In genomic region chr5:145140611-145141010, GRCm38 (mm10) we compare ENCODE assay signal across 8 mouse cellular contexts. TPM values are rescaled to one million over a fixed set of nuclear protein-coding genes. Genes with fewer than 3 reads are reported as not detected.
DNase-seq lines count a peak whose midpoint lies in the region; ATAC-seq and TF ChIP-seq lines count a peak whose summit lies in the region.

No protein-coding gene starts in this region.

- no peaks in the 10 kb centered on the region for H3K27me3 ChIP-seq in kidney, embryonic 16.5 days (ENCODE audit: insufficient read depth, low read length)
- H3K27me3 ChIP-seq in forebrain, embryonic 15.5 days: no peaks in the 10 kb centered on the region
- no peaks in the 10 kb centered on the region for H3K27me3 ChIP-seq in liver, adult 2 months (ENCODE audit: control insufficient read depth, insufficient read depth, low read length)
- H3K27me3 ChIP-seq in small intestine, adult 2 months (ENCODE audit: control insufficient read depth, insufficient read depth, low read length): no peaks in the 10 kb centered on the region

- ATAC-seq in kidney, embryonic 16.5 days (ENCODE audit: low FRiP score, low TSS enrichment): no peak
- ATAC-seq in forebrain, embryonic 15.5 days (replicated peaks): no peak

- peak overlapping the region; percentile 88 for H3K4me2 ChIP-seq in kidney, embryonic 16.5 days (replicated peaks; ENCODE audit: low read depth, low read length)
- peak overlapping the region; percentile 75 for H3K4me2 ChIP-seq in forebrain, embryonic 15.5 days (replicated peaks)

- WGBS in kidney, embryonic 16.5 days: under 1% methylated on average over 18 of the region's 18 CpGs
- under 1% methylated on average over 18 of the region's 18 CpGs for WGBS in bone marrow, adult 2 months
- under 1% methylated on average over 18 of the region's 18 CpGs for WGBS in forebrain, embryonic 15.5 days
- under 1% methylated on average over 18 of the region's 18 CpGs for WGBS in liver, adult 2 months
- WGBS in small intestine, adult 2 months: under 1% methylated on average over 18 of the region's 18 CpGs

- TF ChIP-seq POLR2A in bone marrow, adult 2 months (IDR thresholded peaks at IDR 0.05; ENCODE audit: borderline replicate concordance, control insufficient read depth, low read depth, low read length): no peak
- no peak for TF ChIP-seq POLR2A in liver, adult 2 months (IDR thresholded peaks at IDR 0.05; ENCODE audit: extremely low read depth, insufficient read depth, low read length)
- TF ChIP-seq POLR2A in small intestine, adult 2 months (IDR thresholded peaks at IDR 0.05; ENCODE audit: low read depth, low read length): no peak

- H3K27ac ChIP-seq in kidney, embryonic 16.5 days (ENCODE audit: low read length): peak overlapping the region; percentile 91
- H3K27ac ChIP-seq in bone marrow, adult 2 months (ENCODE audit: control insufficient read depth, insufficient read depth, low read depth, low read length, poor library complexity): peak overlapping the region; percentile 94
- H3K27ac ChIP-seq in forebrain, embryonic 15.5 days (replicated peaks): peak overlapping the region; percentile 94
- H3K27ac ChIP-seq in liver, adult 2 months (replicated peaks; ENCODE audit: insufficient read depth, low read depth, low read length): peak overlapping the region; percentile 99
- peak overlapping the region; percentile 96 for H3K27ac ChIP-seq in small intestine, adult 2 months (ENCODE audit: insufficient read depth, low read depth, low read length)

- peak overlapping the region; percentile 92 for H3K4me3 ChIP-seq in kidney, embryonic 16.5 days (ENCODE audit: low read length)
- H3K4me3 ChIP-seq in bone marrow, adult 2 months (replicated peaks; ENCODE audit: control insufficient read depth, low read depth, low read length): peak overlapping the region; percentile 87
- peak overlapping the region; percentile 81 for H3K4me3 ChIP-seq in forebrain, embryonic 15.5 days
- H3K4me3 ChIP-seq in liver, adult 2 months (ENCODE audit: insufficient read depth, low read depth, low read length): peak overlapping the region; percentile 89
- H3K4me3 ChIP-seq in small intestine, adult 2 months (ENCODE audit: low read depth, low read length): peak overlapping the region; percentile 82

- TF ChIP-seq CTCF in bone marrow, adult 2 months (IDR thresholded peaks at IDR 0.05; ENCODE audit: control insufficient read depth, insufficient read depth, low read length): no peak
- no peak for TF ChIP-seq CTCF in liver, adult 2 months (IDR thresholded peaks at IDR 0.05; ENCODE audit: low read depth, low read length)
- TF ChIP-seq CTCF in small intestine, adult 2 months (IDR thresholded peaks at IDR 0.05; ENCODE audit: extremely low read depth, insufficient read length, insufficient replicate concordance, low read depth, low read length): no peak

- DNase-seq in kidney, adult 8-10 months: no peak
- no peak for DNase-seq in liver, adult 2 months (ENCODE audit: extremely low read depth, low read depth, low spot score)
- DNase-seq in adrenal gland, adult 2 months: no peak
- no peak for DNase-seq in gastrocnemius, postnatal 14 days

- H3K36me3 ChIP-seq in kidney, embryonic 16.5 days (ENCODE audit: insufficient read depth, low read length): peaks cover 50% of the 10 kb centered on the region
- peaks cover 48% of the 10 kb centered on the region for H3K36me3 ChIP-seq in forebrain, embryonic 15.5 days
- peaks cover 31% of the 10 kb centered on the region for H3K36me3 ChIP-seq in liver, adult 2 months (ENCODE audit: control insufficient read depth, insufficient read depth, low read length)
- H3K36me3 ChIP-seq in small intestine, adult 2 months (ENCODE audit: control insufficient read depth, insufficient read depth, low read length): peaks cover 40% of the 10 kb centered on the region

- peaks cover 15% of the 10 kb centered on the region; the same call in 1 of the 2 replicates for H3K79me2 ChIP-seq in liver, adult 2 months (ENCODE audit: control insufficient read depth, insufficient read depth, low read length)

- H3K4me1 ChIP-seq in kidney, embryonic 16.5 days (ENCODE audit: insufficient read depth, low read length): peaks cover 21% of the 10 kb centered on the region
- no peaks in the 10 kb centered on the region for H3K4me1 ChIP-seq in bone marrow, adult 2 months (ENCODE audit: control insufficient read depth, insufficient read depth, low read length)
- H3K4me1 ChIP-seq in forebrain, embryonic 15.5 days: peaks cover 28% of the 10 kb centered on the region
- H3K4me1 ChIP-seq in liver, adult 2 months (ENCODE audit: control insufficient read depth, insufficient read depth, low read length): peaks cover 6% of the 10 kb centered on the region
- H3K4me1 ChIP-seq in small intestine, adult 2 months (ENCODE audit: control insufficient read depth, insufficient read depth, insufficient read length, low read length): peaks cover 4% of the 10 kb centered on the region; the same call in 1 of the 2 replicates

- peak overlapping the region; percentile 92 for H3K9ac ChIP-seq in kidney, embryonic 16.5 days (replicated peaks; ENCODE audit: low read length)
- peak overlapping the region; percentile 76 for H3K9ac ChIP-seq in forebrain, embryonic 15.5 days (replicated peaks)
- H3K9ac ChIP-seq in liver, adult 2 months (ENCODE audit: low read depth, low read length): peak overlapping the region; percentile 84

- intact Hi-C loops in gastrocnemius, postnatal 14 days (cut with DNase I; ENCODE audit: low total_unique reads): no loop called here

- H3K9me3 ChIP-seq in kidney, embryonic 16.5 days (ENCODE audit: low read length): no peaks in the 10 kb centered on the region
- H3K9me3 ChIP-seq in forebrain, embryonic 15.5 days: no peaks in the 10 kb centered on the region

RNA-seq across cellular contexts. Expression of gene Bud31, which starts 0.4 kb away (rescaled TPM):
- polyA plus RNA-seq in kidney, embryonic 16.5 days (2015; fragmentation: Nextera tagmentation; extraction: Ambion mirVana): 186 TPM in 2 replicates
- 121 and 164 TPM in 2 replicates for polyA plus RNA-seq in bone marrow, adult 2 months (2011; ENCODE audit: insufficient read depth, insufficient read length, low replicate concordance, missing spikeins)
- polyA plus RNA-seq in forebrain, embryonic 15.5 days (2015; fragmentation: Nextera tagmentation; extraction: Ambion mirVana): 203 and 216 TPM in 2 replicates
- 57.9 and 66.4 TPM in 2 replicates for total RNA-seq in liver, adult 2 months (2014; rRNA removed)
- 45.5 and 45.7 TPM in 2 replicates for polyA plus RNA-seq in liver, adult 2 months (2012; rRNA removed)
- 28.1 and 52.8 TPM in 2 replicates for polyA plus RNA-seq in small intestine, adult 2 months (2012; rRNA removed)
- 100 to 1,000 TPM; 103 to 113 TPM for total RNA-seq in adrenal gland, adult 2 months (2021)
- polyA plus RNA-seq in adrenal gland, adult 2 months (2012; rRNA removed): 26.2 and 27.3 TPM in 2 replicates
- 10 to 100 TPM; 59.0 to 59.8 TPM for total RNA-seq in gastrocnemius, postnatal 14 days (2021)

RNA-seq across cellular contexts. Expression of gene Pdap1, which starts 0.6 kb away (rescaled TPM):
- polyA plus RNA-seq in kidney, embryonic 16.5 days (2015; fragmentation: Nextera tagmentation; extraction: Ambion mirVana): 77.0 and 93.6 TPM in 2 replicates
- polyA plus RNA-seq in bone marrow, adult 2 months (2011; ENCODE audit: insufficient read depth, insufficient read length, low replicate concordance, missing spikeins): 74.2 and 101 TPM in 2 replicates
- polyA plus RNA-seq in forebrain, embryonic 15.5 days (2015; fragmentation: Nextera tagmentation; extraction: Ambion mirVana): 110 and 114 TPM in 2 replicates
- 12.6 and 16.1 TPM in 2 replicates for total RNA-seq in liver, adult 2 months (2014; rRNA removed)
- 16.9 and 19.7 TPM in 2 replicates for polyA plus RNA-seq in liver, adult 2 months (2012; rRNA removed)
- 8.5 and 18.7 TPM in 2 replicates for polyA plus RNA-seq in small intestine, adult 2 months (2012; rRNA removed)
- 10 to 100 TPM; 86.5 to 87.6 TPM for total RNA-seq in adrenal gland, adult 2 months (2021)
- polyA plus RNA-seq in adrenal gland, adult 2 months (2012; rRNA removed): 29.6 and 33.6 TPM in 2 replicates
- 10 to 100 TPM; 55.4 to 58.5 TPM for total RNA-seq in gastrocnemius, postnatal 14 days (2021)

RNA-seq across cellular contexts. Expression of gene Ptcd1, which starts 26.3 kb away (rescaled TPM):
- polyA plus RNA-seq in kidney, embryonic 16.5 days (2015; fragmentation: Nextera tagmentation; extraction: Ambion mirVana): 19.8 and 20.0 TPM in 2 replicates
- 5.2 and 10.9 TPM in 2 replicates for polyA plus RNA-seq in bone marrow, adult 2 months (2011; ENCODE audit: insufficient read depth, insufficient read length, low replicate concordance, missing spikeins)
- polyA plus RNA-seq in forebrain, embryonic 15.5 days (2015; fragmentation: Nextera tagmentation; extraction: Ambion mirVana): 23.3 and 25.1 TPM in 2 replicates
- 7.2 and 8.3 TPM in 2 replicates for total RNA-seq in liver, adult 2 months (2014; rRNA removed)
- 7.5 and 7.6 TPM in 2 replicates for polyA plus RNA-seq in liver, adult 2 months (2012; rRNA removed)
- 5.6 and 11.6 TPM in 2 replicates for polyA plus RNA-seq in small intestine, adult 2 months (2012; rRNA removed)
- total RNA-seq in adrenal gland, adult 2 months (2021): 10 to 100 TPM; 24.4 to 25.8 TPM
- polyA plus RNA-seq in adrenal gland, adult 2 months (2012; rRNA removed): 18.9 and 23.8 TPM in 2 replicates
- total RNA-seq in gastrocnemius, postnatal 14 days (2021): 1 to 10 TPM; 9.7 to 9.8 TPM

RNA-seq across cellular contexts. Expression of gene Cpsf4, which starts 26.4 kb away (rescaled TPM):
- 56.2 and 59.5 TPM in 2 replicates for polyA plus RNA-seq in kidney, embryonic 16.5 days (2015; fragmentation: Nextera tagmentation; extraction: Ambion mirVana)
- 28.2 and 46.9 TPM in 2 replicates for polyA plus RNA-seq in bone marrow, adult 2 months (2011; ENCODE audit: insufficient read depth, insufficient read length, low replicate concordance, missing spikeins)
- 54.6 and 56.6 TPM in 2 replicates for polyA plus RNA-seq in forebrain, embryonic 15.5 days (2015; fragmentation: Nextera tagmentation; extraction: Ambion mirVana)
- total RNA-seq in liver, adult 2 months (2014; rRNA removed): 16.4 TPM in 2 replicates
- 16.8 and 20.2 TPM in 2 replicates for polyA plus RNA-seq in liver, adult 2 months (2012; rRNA removed)
- polyA plus RNA-seq in small intestine, adult 2 months (2012; rRNA removed): 11.6 and 23.2 TPM in 2 replicates
- total RNA-seq in adrenal gland, adult 2 months (2021): 10 to 100 TPM; 19.8 to 20.1 TPM
- polyA plus RNA-seq in adrenal gland, adult 2 months (2012; rRNA removed): 15.2 and 16.8 TPM in 2 replicates
- total RNA-seq in gastrocnemius, postnatal 14 days (2021): 1 to 10 TPM; 7.1 to 8.8 TPM

RNA-seq across cellular contexts. Expression of gene Arpc1b, which starts 26.6 kb away (rescaled TPM):
- 325 and 354 TPM in 2 replicates for polyA plus RNA-seq in kidney, embryonic 16.5 days (2015; fragmentation: Nextera tagmentation; extraction: Ambion mirVana)
- polyA plus RNA-seq in bone marrow, adult 2 months (2011; ENCODE audit: insufficient read depth, insufficient read length, low replicate concordance, missing spikeins): 143 and 318 TPM in 2 replicates
- 57.0 and 60.4 TPM in 2 replicates for polyA plus RNA-seq in forebrain, embryonic 15.5 days (2015; fragmentation: Nextera tagmentation; extraction: Ambion mirVana)
- total RNA-seq in liver, adult 2 months (2014; rRNA removed): 30.9 and 61.0 TPM in 2 replicates
- polyA plus RNA-seq in liver, adult 2 months (2012; rRNA removed): 93.8 and 137 TPM in 2 replicates
- polyA plus RNA-seq in small intestine, adult 2 months (2012; rRNA removed): 595 and 1,197 TPM in 2 replicates
- 100 to 1,000 TPM; 212 to 236 TPM for total RNA-seq in adrenal gland, adult 2 months (2021)
- 450 and 491 TPM in 2 replicates for polyA plus RNA-seq in adrenal gland, adult 2 months (2012; rRNA removed)
- 10 to 100 TPM; 58.6 to 66.5 TPM for total RNA-seq in gastrocnemius, postnatal 14 days (2021)
